Mouse (Mus musculus): Measurements from ENCODE around the gene Tom1l2. TPM values are rescaled to one million over a fixed set of nuclear protein-coding genes. Genes with fewer than 3 reads are reported as not detected.

Gene Tom1l2
- total and polyA plus RNA-seq, 2 experiments from 2014 or later, result 31.3 to 77.3 TPM

GRCm38 (mm10) chr11:60196344-60196743 lies 156.4 kb downstream of the Tom1l2 start:
- WGBS, result 69% methylated on average over 5 of the region's 5 CpGs
- Histone ChIP-seq H3K4me3 (ENCODE audit: low read depth, low read length) (no peak overlapping the region), H3K27ac (ENCODE audit: low read depth) (no peak overlapping the region), H3K4me1 (ENCODE audit: control insufficient read depth, insufficient read depth) (0 out of 2 replicates have a peak, but pooled peaks cover 10% of the 10 kb centered on the region), H3K36me3 (replicated peaks; ENCODE audit: control insufficient read depth, insufficient read depth, low read length) (peaks cover 69% of the 10 kb centered on the region), H3K9me3 (replicated peaks; ENCODE audit: control insufficient read depth, low read length) (0 out of 2 replicates have a peak, but pooled peaks cover 5% of the 10 kb centered on the region), H3K27me3 (ENCODE audit: control insufficient read depth, insufficient read depth, low read length) (no peaks in the 10 kb centered on the region), H3K4me2 (ENCODE audit: low read depth, low read length) (no peak overlapping the region), H3K9ac (replicated peaks; ENCODE audit: low read depth, low read length) (peak overlapping the region; percentile 13; the same call in 1 of the 2 replicates)
- DNase-seq (ENCODE audit: low spot score) (no peak), ATAC-seq (ENCODE audit: insufficient read depth, low read depth) (no peak)
- TF ChIP-seq CTCF (IDR thresholded peaks at IDR 0.05; ENCODE audit: low read depth), result no peak
- no peak for TF ChIP-seq EP300 (IDR thresholded peaks at IDR 0.05; ENCODE audit: low read depth)

GRCm38 (mm10) chr11:60195108-60195507 lies 157.6 kb downstream of the Tom1l2 start:
- peaks cover 69% of the 10 kb centered on the region for H3K36me3 ChIP-seq (replicated peaks; ENCODE audit: control insufficient read depth, insufficient read depth, low read length)

GRCm38 (mm10) chr11:60193556-60193955 lies 159.1 kb downstream of the Tom1l2 start:
- ATAC-seq (ENCODE audit: insufficient read depth, low read depth) (no peak), DNase-seq (ENCODE audit: low spot score) (no peak)
- Histone ChIP-seq H3K9me3 (replicated peaks; ENCODE audit: control insufficient read depth, low read length) (0 out of 2 replicates have a peak, but pooled peaks cover 5% of the 10 kb centered on the region), H3K36me3 (replicated peaks; ENCODE audit: control insufficient read depth, insufficient read depth, low read length) (peaks cover 72% of the 10 kb centered on the region), H3K4me1 (ENCODE audit: control insufficient read depth, insufficient read depth) (0 out of 2 replicates have a peak, but pooled peaks cover 6% of the 10 kb centered on the region), H3K27ac (ENCODE audit: low read depth) (no peak overlapping the region), H3K4me2 (ENCODE audit: low read depth, low read length) (no peak overlapping the region), H3K4me3 (ENCODE audit: low read depth, low read length) (no peak overlapping the region), H3K9ac (replicated peaks; ENCODE audit: low read depth, low read length) (no peak overlapping the region), H3K27me3 (ENCODE audit: control insufficient read depth, insufficient read depth, low read length) (no peaks in the 10 kb centered on the region)
- TF ChIP-seq CTCF (IDR thresholded peaks at IDR 0.05; ENCODE audit: low read depth) (no peak), EP300 (IDR thresholded peaks at IDR 0.05; ENCODE audit: low read depth) (no peak)
- WGBS, result 61% methylated on average over 4 of the region's 4 CpGs

More at GRCm38 (mm10) chr11:60195108-60195507, 157.6 kb downstream of the Tom1l2 start:
- Histone ChIP-seq H3K9ac (replicated peaks; ENCODE audit: low read depth, low read length) (no peak overlapping the region), H3K9me3 (replicated peaks; ENCODE audit: control insufficient read depth, low read length) (0 out of 2 replicates have a peak, but pooled peaks cover 5% of the 10 kb centered on the region), H3K4me3 (ENCODE audit: low read depth, low read length) (no peak overlapping the region), H3K27ac (ENCODE audit: low read depth) (no peak overlapping the region), H3K27me3 (ENCODE audit: control insufficient read depth, insufficient read depth, low read length) (no peaks in the 10 kb centered on the region), H3K4me2 (ENCODE audit: low read depth, low read length) (no peak overlapping the region), H3K4me1 (ENCODE audit: control insufficient read depth, insufficient read depth) (0 out of 2 replicates have a peak, but pooled peaks cover 10% of the 10 kb centered on the region)
- ATAC-seq (ENCODE audit: insufficient read depth, low read depth) (no peak), DNase-seq (ENCODE audit: low spot score) (no peak)
- peak; percentile 27 for TF ChIP-seq CTCF (IDR thresholded peaks at IDR 0.05; ENCODE audit: low read depth)
- no peak for TF ChIP-seq EP300 (IDR thresholded peaks at IDR 0.05; ENCODE audit: low read depth)

GRCm38 (mm10) chr11:60192534-60192933 lies 160.2 kb downstream of the Tom1l2 start:
- Histone ChIP-seq H3K27ac (ENCODE audit: low read depth) (no peak overlapping the region), H3K36me3 (replicated peaks; ENCODE audit: control insufficient read depth, insufficient read depth, low read length) (peaks cover 75% of the 10 kb centered on the region), H3K9me3 (replicated peaks; ENCODE audit: control insufficient read depth, low read length) (0 out of 2 replicates have a peak, but pooled peaks cover 5% of the 10 kb centered on the region), H3K4me3 (ENCODE audit: low read depth, low read length) (no peak overlapping the region), H3K9ac (replicated peaks; ENCODE audit: low read depth, low read length) (no peak overlapping the region), H3K4me2 (ENCODE audit: low read depth, low read length) (no peak overlapping the region), H3K27me3 (ENCODE audit: control insufficient read depth, insufficient read depth, low read length) (no peaks in the 10 kb centered on the region), H3K4me1 (ENCODE audit: control insufficient read depth, insufficient read depth) (0 out of 2 replicates have a peak, but pooled peaks cover 6% of the 10 kb centered on the region)
- no peak for DNase-seq (ENCODE audit: low spot score)
- no peak for ATAC-seq (ENCODE audit: insufficient read depth, low read depth)
- WGBS, result 61% methylated on average over 6 of the region's 6 CpGs
- TF ChIP-seq EP300 (IDR thresholded peaks at IDR 0.05; ENCODE audit: low read depth) (no peak), CTCF (IDR thresholded peaks at IDR 0.05; ENCODE audit: low read depth) (no peak)

GRCm38 (mm10) chr11:60190055-60190641 lies 162.6 kb downstream of the Tom1l2 start:
- Histone ChIP-seq H3K27ac (ENCODE audit: low read depth) (0 out of 2 replicates have a peak overlapping the region, but pooled peaks have one; percentile 20), H3K4me2 (ENCODE audit: low read depth, low read length) (no peak overlapping the region), H3K27me3 (ENCODE audit: control insufficient read depth, insufficient read depth, low read length) (no peaks in the 10 kb centered on the region), H3K36me3 (replicated peaks; ENCODE audit: control insufficient read depth, insufficient read depth, low read length) (peaks cover 86% of the 10 kb centered on the region), H3K4me1 (ENCODE audit: control insufficient read depth, insufficient read depth) (peaks cover 5% of the 10 kb centered on the region; the same call in 1 of the 2 replicates), H3K9ac (replicated peaks; ENCODE audit: low read depth, low read length) (no peak overlapping the region), H3K9me3 (replicated peaks; ENCODE audit: control insufficient read depth, low read length) (0 out of 2 replicates have a peak, but pooled peaks cover 5% of the 10 kb centered on the region), H3K4me3 (ENCODE audit: low read depth, low read length) (no peak overlapping the region)
- ATAC-seq (ENCODE audit: insufficient read depth, low read depth) (no peak), DNase-seq (ENCODE audit: low spot score) (no peak)
- TF ChIP-seq CTCF (IDR thresholded peaks at IDR 0.05; ENCODE audit: low read depth), result no peak
- no peak for TF ChIP-seq EP300 (IDR thresholded peaks at IDR 0.05; ENCODE audit: low read depth)
- WGBS, result 75% methylated on average over 16 of the region's 17 CpGs
